Mouse (Mus musculus) G1E (cell line): ENCODE data around the gene Padi3. TPM values are rescaled to one million over a fixed set of nuclear protein-coding genes. Genes with fewer than 3 reads are reported as not detected.

Experiments used
- ATAC-seq: 2 replicates; pipeline ENCODE4 v1.8.0; 2016; ENCODE audit warnings: mild to moderate bottlenecking; ENCODE audit not compliant: insufficient number of reproducible peaks, poor library complexity, low FRiP score, severe bottlenecking; ENCODE audit errors: extremely low read depth
- DNase-seq: peaks from one replicate; pipeline ENCODE4 v3.0.0; 2012; ENCODE audit warnings: low spot score
- H3K27me3 ChIP-seq: 2 replicates; pipeline ENCODE4 v1.6.1; 2012; ENCODE audit warnings: mild to moderate bottlenecking, low read length, inconsistent platforms; ENCODE audit not compliant: insufficient read depth
- H3K36me3 ChIP-seq: replicated peaks from 2 replicates; pipeline ENCODE3; 2012; ENCODE audit warnings: mild to moderate bottlenecking, inconsistent platforms
- H3K4me1 ChIP-seq: 2 replicates; pipeline ENCODE4 v1.6.1; 2012; ENCODE audit warnings: low read depth, low read length, inconsistent platforms, mixed read lengths; ENCODE audit not compliant: insufficient read depth
- H3K4me3 ChIP-seq: 2 replicates; pipeline ENCODE4 v1.5.1; 2012; ENCODE audit warnings: low read depth, mild to moderate bottlenecking, inconsistent platforms, low read length, moderate library complexity, mixed read lengths
- H3K9me3 ChIP-seq: replicated peaks from 2 replicates; pipeline ENCODE4 v1.6.1; 2012; ENCODE audit warnings: inconsistent platforms
- CTCF ChIP-seq: IDR thresholded peaks from 2 replicates; pipeline ENCODE4 v1.5.1; 2012; ENCODE audit warnings: low read depth, low read length, inconsistent platforms, mixed read lengths
- GATA1 ChIP-seq: IDR thresholded peaks from 2 replicates; pipeline ENCODE4 v1.6.1; 2012; ENCODE audit warnings: borderline replicate concordance, low read length, inconsistent platforms, mixed read lengths
- GATA2 ChIP-seq: IDR thresholded peaks from 2 replicates; pipeline ENCODE4 v1.6.1; 2012; ENCODE audit warnings: low read depth, low read length, inconsistent platforms, borderline replicate concordance
- POLR2AphosphoS5 ChIP-seq: IDR thresholded peaks from 2 replicates; pipeline ENCODE4 v1.6.1; 2012; ENCODE audit warnings: low read depth, low read length, inconsistent platforms; ENCODE audit not compliant: insufficient replicate concordance
- TAL1 ChIP-seq: conservative IDR thresholded peaks from 2 replicates; pipeline ENCODE4 v1.6.1; 2012; ENCODE audit warnings: low read depth, low read length, inconsistent platforms, mixed read lengths
- polyA plus RNA-seq: library from polyadenylated mRNA; stranded (reverse); fragments of >175 nt; gene quantifications from 2 replicates; pipeline ENCODE4 v1.2.3, GENCODE M21; 2012
- total RNA-seq, 2 experiments: library from RNA; stranded (forward) in 1 of 2; stranded (reverse) in 1 of 2; fragments of 200-1000 nt in 1 of 2; fragments of >200 nt in 1 of 2; fragmentation: Nextera tagmentation in 1 of 2; gene quantifications; 2 replicates each; pipeline ENCODE4 v1.2.3; 2014 to 2017

Padi3 gene
- total and polyA plus RNA-seq, 3 experiments: 1.1 to 17.6 (median 1.8) TPM

GRCm38 (mm10) chr4:140813358-140814185 lies 3.1 kb upstream of the Padi3 start:
- TF ChIP-seq POLR2AphosphoS5: no peak
- TF ChIP-seq GATA2: no peak
- no peak for TF ChIP-seq GATA1
- TF ChIP-seq CTCF: no peak
- no peak for TF ChIP-seq TAL1
- DNase-seq (no peak), ATAC-seq (no peak)
- peaks cover 7% of the 10 kb centered on the region; the same call in 1 of the 2 replicates for H3K27me3 ChIP-seq
- no peaks in the 10 kb centered on the region for H3K36me3 ChIP-seq
- H3K4me1 ChIP-seq: peaks cover 40% of the 10 kb centered on the region
- H3K9me3 ChIP-seq: no peaks in the 10 kb centered on the region
- no peak overlapping the region for H3K4me3 ChIP-seq

GRCm38 (mm10) chr4:140812609-140813008 lies 2.2 kb upstream of the Padi3 start:
- Histone ChIP-seq H3K36me3 (no peaks in the 10 kb centered on the region), H3K4me3 (no peak overlapping the region), H3K4me1 (peaks cover 40% of the 10 kb centered on the region), H3K9me3 (no peaks in the 10 kb centered on the region), H3K27me3 (peaks cover 10% of the 10 kb centered on the region; the same call in 1 of the 2 replicates)
- TF ChIP-seq GATA1: no peak
- TF ChIP-seq TAL1: no peak
- TF ChIP-seq POLR2AphosphoS5: no peak
- TF ChIP-seq CTCF: no peak
- DNase-seq (no peak), ATAC-seq (no peak)

GRCm38 (mm10) chr4:140812191-140812590 lies 1.7 kb upstream of the Padi3 start:
- Histone ChIP-seq H3K4me1 (peaks cover 40% of the 10 kb centered on the region), H3K36me3 (no peaks in the 10 kb centered on the region), H3K27me3 (peaks cover 10% of the 10 kb centered on the region; the same call in 1 of the 2 replicates), H3K4me3 (no peak overlapping the region), H3K9me3 (no peaks in the 10 kb centered on the region)
- ATAC-seq (no peak), DNase-seq (no peak)
- no peak for TF ChIP-seq GATA1
- TF ChIP-seq GATA2: no peak
- no peak for TF ChIP-seq POLR2AphosphoS5
- no peak for TF ChIP-seq CTCF
- no peak for TF ChIP-seq TAL1

- H3K4me1 ChIP-seq: peaks cover 17% of the 10 kb centered on the region
- no peak for ATAC-seq
- TF ChIP-seq GATA2 (no peak), GATA1 (no peak), TAL1 (no peak), CTCF (no peak), POLR2AphosphoS5 (no peak)
- peaks cover 17% of the 10 kb centered on the region; the same call in 1 of the 2 replicates for H3K27me3 ChIP-seq
- H3K4me3 ChIP-seq: no peak overlapping the region
- no peak for DNase-seq
- H3K9me3 ChIP-seq: no peaks in the 10 kb centered on the region
- no peaks in the 10 kb centered on the region for H3K36me3 ChIP-seq
Observed at GRCm38 (mm10) chr4:140809118-140809517, 1.3 kb downstream of the Padi3 start.

GRCm38 (mm10) chr4:140804601-140805000 lies 5.8 kb downstream of the Padi3 start:
- no peak for TF ChIP-seq TAL1
- TF ChIP-seq POLR2AphosphoS5: no peak
- TF ChIP-seq GATA1: no peak
- no peak for TF ChIP-seq CTCF
- TF ChIP-seq GATA2: no peak
- Histone ChIP-seq H3K36me3 (no peaks in the 10 kb centered on the region), H3K4me1 (no peaks in the 10 kb centered on the region; the same call in 1 of the 2 replicates), H3K4me3 (no peak overlapping the region), H3K27me3 (peaks cover 26% of the 10 kb centered on the region), H3K9me3 (no peaks in the 10 kb centered on the region)
- no peak for ATAC-seq
- DNase-seq: no peak

GRCm38 (mm10) chr4:140801364-140801763 lies 9.1 kb downstream of the Padi3 start:
- Histone ChIP-seq H3K36me3 (no peaks in the 10 kb centered on the region), H3K4me1 (no peaks in the 10 kb centered on the region), H3K9me3 (no peaks in the 10 kb centered on the region), H3K27me3 (peaks cover 18% of the 10 kb centered on the region), H3K4me3 (no peak overlapping the region)
- TF ChIP-seq CTCF (no peak), GATA2 (no peak), POLR2AphosphoS5 (no peak), GATA1 (no peak), TAL1 (no peak)
- DNase-seq: no peak
- no peak for ATAC-seq
